Mouse (Mus musculus) layer of hippocampus, adult 9-11 months (tissue): ENCODE data around the gene Csf1.

Source experiments
- DNase-seq: peaks from one replicate; pipeline ENCODE4 v3.0.0; 2022

The Csf1 gene

DNA sequence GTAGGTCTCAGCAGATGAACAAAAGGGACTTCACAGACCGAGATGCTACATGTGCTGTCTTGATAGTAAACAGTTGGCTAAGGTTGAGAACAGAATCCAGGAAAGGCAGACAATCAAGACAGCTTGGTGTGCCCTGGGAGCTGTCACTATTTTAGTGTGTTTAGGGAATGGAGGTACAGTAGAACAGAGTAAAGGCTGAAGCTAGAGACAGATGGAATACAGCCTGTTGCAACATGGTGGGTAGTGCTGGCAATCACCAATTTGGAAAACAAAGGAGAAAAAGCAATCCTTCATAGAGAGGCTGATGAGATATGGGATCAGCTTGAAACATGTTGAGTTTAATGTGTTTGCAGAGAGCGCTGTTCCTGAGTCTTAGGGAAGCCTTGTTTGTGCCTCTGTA, 59.6 kb downstream of the Csf1 start:
- peak; percentile 75 for DNase-seq

DNA sequence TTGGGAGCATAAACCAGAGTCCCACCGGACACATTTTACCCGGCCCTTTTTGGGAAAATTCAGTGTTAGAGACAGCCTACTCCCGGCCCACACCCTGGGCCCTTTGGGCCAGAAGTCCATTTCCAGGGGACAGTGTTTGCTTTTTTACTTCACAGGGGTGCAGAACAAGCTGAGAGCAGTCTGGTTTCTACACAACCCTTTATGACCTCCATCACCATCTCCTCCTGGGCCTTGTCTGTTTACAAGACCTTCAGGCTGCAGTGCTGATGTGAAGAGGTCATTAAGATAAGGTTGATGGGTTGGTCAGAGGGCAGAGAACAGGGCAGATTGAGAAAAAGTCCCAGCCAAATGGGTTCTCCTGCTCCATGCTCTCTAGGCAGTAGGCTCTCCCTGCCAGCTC, 63.4 kb downstream of the Csf1 start:
- DNase-seq = peak; percentile 29

DNA sequence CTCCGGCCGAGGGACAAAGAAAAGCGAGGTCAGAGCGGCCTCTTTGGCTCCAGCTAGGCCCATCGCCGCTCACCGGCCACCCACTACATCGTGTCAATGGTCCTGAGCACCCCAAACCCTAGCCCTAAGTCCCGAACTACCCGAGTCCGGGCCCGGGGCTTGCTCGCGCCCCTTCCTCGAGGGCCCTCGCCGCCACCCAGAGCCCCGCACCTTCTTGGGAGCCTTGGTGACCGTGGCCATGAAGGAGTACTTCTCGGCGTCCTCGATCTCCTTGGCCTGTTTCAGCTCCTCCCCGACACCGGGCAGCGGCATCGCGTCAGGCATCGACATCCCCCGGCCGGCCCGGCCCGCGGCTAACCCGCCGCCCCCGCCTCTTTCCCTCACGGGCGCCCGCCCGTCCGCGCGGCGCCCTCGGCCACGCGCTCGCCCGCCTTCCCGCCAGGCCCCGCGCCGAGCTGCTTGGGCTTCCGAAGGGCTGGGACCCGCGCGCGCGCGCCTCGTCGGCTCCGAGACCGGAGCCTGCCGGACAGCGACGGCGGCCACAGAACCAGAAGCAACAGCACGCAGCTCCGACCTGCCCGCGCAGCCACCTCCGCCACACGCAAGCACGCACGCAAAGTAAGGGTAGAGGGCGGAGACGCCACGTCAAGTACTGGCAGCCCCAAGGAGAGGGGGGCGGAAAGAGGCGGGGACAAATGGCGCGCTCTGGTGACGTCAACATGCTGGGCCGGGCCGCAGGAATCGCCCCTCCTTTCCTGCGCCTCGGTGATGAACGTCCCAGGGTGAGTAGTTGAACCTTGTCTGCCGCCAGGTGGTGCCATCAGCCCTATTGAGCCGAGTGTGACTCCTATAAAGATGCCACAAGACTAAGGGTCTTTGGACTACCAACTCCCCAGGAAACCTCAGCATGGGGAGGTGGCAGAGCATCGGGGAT, 64.1 kb downstream of the Csf1 start, which contains the start of gene Ahcyl1:
Gene Ahcyl1 (minus strand): TSS at position 613 of the 934 bp plus-strand sequence.
- peak; percentile 99 for DNase-seq

DNA sequence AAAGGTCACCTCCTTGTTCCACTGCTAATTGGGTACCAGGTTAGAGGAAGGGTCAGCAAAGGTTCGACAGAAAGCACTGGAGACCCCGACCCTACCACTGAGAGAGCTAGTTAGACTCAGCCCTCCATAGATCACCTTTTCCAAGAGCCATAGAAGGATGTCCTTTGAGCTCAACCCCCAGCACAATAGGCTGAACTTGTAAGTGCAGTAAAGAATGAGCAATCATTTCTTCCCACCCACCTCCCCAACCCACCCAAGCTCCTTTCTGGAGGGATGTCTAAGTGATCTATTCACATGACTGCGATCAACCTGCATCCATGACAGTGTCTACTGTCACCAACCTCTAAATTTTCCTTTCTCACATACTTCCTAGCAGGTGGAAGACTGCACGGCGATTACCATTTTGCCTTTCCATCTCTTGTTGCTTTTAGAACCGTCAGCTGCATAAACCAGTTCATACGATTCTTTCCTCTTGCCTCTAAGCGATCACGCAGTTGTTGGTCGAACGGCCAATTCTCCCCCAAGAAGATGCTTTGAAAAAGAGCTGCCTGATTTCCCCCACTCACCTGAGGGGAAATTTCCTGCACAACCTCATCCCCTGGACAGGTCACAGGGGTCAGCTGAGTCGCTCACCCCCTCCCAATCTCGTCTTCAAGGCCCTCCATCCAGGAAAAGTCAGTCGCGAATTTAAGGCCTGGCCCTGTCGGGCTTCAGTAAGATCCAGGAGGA, 64.9 kb downstream of the Csf1 start:
- DNase-seq = no peak

DNA sequence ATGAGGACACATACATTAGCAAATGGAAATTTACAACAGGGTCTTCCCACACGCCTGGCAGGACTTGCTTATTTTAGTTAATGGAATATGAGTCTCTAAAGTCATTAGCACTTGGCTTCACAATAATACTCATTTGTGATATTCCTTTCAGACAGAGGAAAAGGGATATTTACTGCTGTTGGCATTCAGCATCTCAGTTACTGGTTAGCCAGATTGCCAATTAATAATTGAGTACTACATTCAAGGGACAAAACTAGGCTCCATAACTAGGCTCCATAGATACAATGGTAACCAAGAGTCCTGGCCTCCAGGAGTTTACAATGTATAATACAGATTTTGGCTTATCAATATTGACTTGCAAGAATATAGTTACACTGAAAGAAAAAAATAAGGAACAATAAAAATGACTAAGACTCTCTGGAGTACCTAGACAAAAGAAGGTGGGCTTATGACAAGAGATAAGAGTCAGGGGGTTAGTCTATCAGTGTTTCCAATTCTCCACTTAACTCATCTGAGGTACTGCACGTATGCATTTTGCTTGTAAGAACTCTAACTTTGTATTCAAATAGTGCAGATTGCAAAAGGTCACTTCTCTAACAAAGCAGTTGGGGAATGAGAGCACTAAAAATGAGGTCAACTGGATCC, 65.9 kb downstream of the Csf1 start:
- no peak for DNase-seq
